Mouse (Mus musculus): Measurements from ENCODE around the gene Ecsit. TPM values are rescaled to one million over a fixed set of nuclear protein-coding genes. Genes with fewer than 3 reads are reported as not detected.

Gene Ecsit
- polyA plus RNA-seq, 1 experiment from 2014 or later: 56.2 TPM

GRCm38 (mm10) chr9:22056303-22056910 is 28.8 kb downstream of the Ecsit start:
- Histone ChIP-seq H3K9ac (ENCODE audit: low read depth, low read length) (no peak overlapping the region), H3K4me1 (replicated peaks; ENCODE audit: insufficient read depth, low read length) (peaks cover 6% of the 10 kb centered on the region; the same call in 1 of the 2 replicates), H3K27me3 (ENCODE audit: insufficient read depth, low read length) (peaks cover 23% of the 10 kb centered on the region), H3K4me2 (ENCODE audit: low read length) (no peak overlapping the region), H3K4me3 (replicated peaks; ENCODE audit: low read depth, low read length) (no peak overlapping the region), H3K27ac (no peak overlapping the region), H3K36me3 (ENCODE audit: insufficient read depth, low read length) (peaks cover 23% of the 10 kb centered on the region), H3K9me3 (replicated peaks; ENCODE audit: low read length) (no peaks in the 10 kb centered on the region)
- ATAC-seq (replicated peaks; ENCODE audit: low FRiP score, low read depth): no peak
- TF ChIP-seq CTCF (IDR thresholded peaks at IDR 0.05; ENCODE audit: low read depth): no peak
- no peak for DNase-seq (ENCODE audit: low spot score)
- 77% methylated on average over 9 of the region's 9 CpGs for WGBS

DNA sequence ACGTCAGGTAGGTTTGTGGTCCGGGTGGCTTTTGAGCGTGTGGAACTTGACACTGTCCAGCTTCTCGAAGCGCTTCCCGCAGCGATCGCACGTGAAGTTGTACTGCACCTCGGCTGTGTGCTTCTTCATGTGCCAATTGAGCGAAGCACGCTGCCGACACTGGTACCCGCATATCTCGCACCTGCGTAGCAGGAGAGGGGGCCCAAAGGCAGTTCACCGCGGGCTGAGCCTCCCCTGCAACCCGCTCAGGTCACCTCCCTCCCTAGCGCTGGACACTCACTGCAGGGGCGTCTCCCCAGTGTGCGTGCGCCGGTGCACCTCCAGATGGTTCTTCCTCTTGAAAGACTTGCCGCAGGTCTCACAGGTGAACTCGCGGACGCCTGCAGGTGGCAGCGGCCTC is 29.5 kb downstream of the Ecsit start:
- no peak for DNase-seq (ENCODE audit: low spot score)
- no peak for TF ChIP-seq CTCF (IDR thresholded peaks at IDR 0.05; ENCODE audit: low read depth)

DNA sequence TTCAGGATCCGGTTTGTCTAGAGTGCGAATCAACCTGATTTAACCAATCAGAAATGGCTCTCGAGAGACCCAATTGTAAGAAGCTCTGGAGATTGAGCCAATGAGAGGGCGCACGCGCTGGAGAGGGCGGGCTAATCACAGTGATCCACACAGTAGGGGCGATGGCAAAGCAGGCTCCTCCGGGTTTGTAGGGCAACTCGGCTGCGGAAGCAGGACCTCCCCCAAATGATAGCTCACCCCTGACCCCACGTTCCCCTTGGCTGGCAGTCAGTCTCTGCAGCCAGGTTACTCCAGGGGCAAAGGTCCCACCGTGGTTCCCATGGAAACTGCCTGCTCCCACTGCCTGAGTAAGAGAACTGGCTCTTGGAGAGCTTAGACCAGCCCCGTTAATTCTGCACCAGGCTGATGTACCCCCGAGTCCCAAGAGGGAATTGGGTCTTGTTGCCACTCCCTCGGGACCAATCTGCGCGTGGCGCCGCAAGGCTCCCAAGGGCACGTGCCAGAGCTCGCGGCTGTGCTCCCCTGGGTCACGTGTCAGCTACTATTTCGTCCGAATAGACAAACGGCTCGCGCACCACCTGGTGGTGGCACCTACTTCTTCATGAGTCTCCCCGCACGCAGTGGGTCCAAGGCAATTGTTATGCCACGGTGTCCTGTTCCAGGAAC is 30.7 kb downstream of the Ecsit start:
- WGBS: 2% methylated on average over 32 of the region's 32 CpGs
- H3K9me3 ChIP-seq (replicated peaks; ENCODE audit: low read length): no peaks in the 10 kb centered on the region
- no peak overlapping the region for H3K4me3 ChIP-seq (replicated peaks; ENCODE audit: low read depth, low read length)
- H3K9ac ChIP-seq (ENCODE audit: low read depth, low read length): no peak overlapping the region
- peaks cover 16% of the 10 kb centered on the region for H3K4me1 ChIP-seq (replicated peaks; ENCODE audit: insufficient read depth, low read length)
- peak; percentile 71 for TF ChIP-seq CTCF (IDR thresholded peaks at IDR 0.05; ENCODE audit: low read depth)
- peak; percentile 82 for DNase-seq (ENCODE audit: low spot score)
- peaks cover 16% of the 10 kb centered on the region; the same call in 1 of the 2 replicates for H3K36me3 ChIP-seq (ENCODE audit: insufficient read depth, low read length)
- H3K27ac ChIP-seq: no peak overlapping the region
- peak; percentile 44 for ATAC-seq (replicated peaks; ENCODE audit: low FRiP score, low read depth)
- H3K27me3 ChIP-seq (ENCODE audit: insufficient read depth, low read length): peaks cover 38% of the 10 kb centered on the region
- H3K4me2 ChIP-seq (ENCODE audit: low read length): peak overlapping the region; percentile 23

More for the DNA sequence above, 29.5 kb downstream of the Ecsit start:
- peaks cover 11% of the 10 kb centered on the region; the same call in 1 of the 2 replicates for H3K4me1 ChIP-seq (replicated peaks; ENCODE audit: insufficient read depth, low read length)
- H3K27ac ChIP-seq: no peak overlapping the region
- no peak overlapping the region for H3K4me2 ChIP-seq (ENCODE audit: low read length)
- peaks cover 19% of the 10 kb centered on the region; the same call in 1 of the 2 replicates for H3K36me3 ChIP-seq (ENCODE audit: insufficient read depth, low read length)
- ATAC-seq (replicated peaks; ENCODE audit: low FRiP score, low read depth): no peak
- WGBS: 36% methylated on average over 29 of the region's 29 CpGs
- no peak overlapping the region for H3K9ac ChIP-seq (ENCODE audit: low read depth, low read length)
- no peaks in the 10 kb centered on the region for H3K9me3 ChIP-seq (replicated peaks; ENCODE audit: low read length)
- H3K27me3 ChIP-seq (ENCODE audit: insufficient read depth, low read length): peaks cover 30% of the 10 kb centered on the region
- H3K4me3 ChIP-seq (replicated peaks; ENCODE audit: low read depth, low read length): no peak overlapping the region

- Histone ChIP-seq H3K27me3 (ENCODE audit: insufficient read depth, low read length) (peaks cover 38% of the 10 kb centered on the region), H3K36me3 (ENCODE audit: insufficient read depth, low read length) (peaks cover 12% of the 10 kb centered on the region; the same call in 1 of the 2 replicates), H3K4me2 (ENCODE audit: low read length) (no peak overlapping the region), H3K9ac (ENCODE audit: low read depth, low read length) (no peak overlapping the region), H3K27ac (no peak overlapping the region), H3K4me1 (replicated peaks; ENCODE audit: insufficient read depth, low read length) (peaks cover 16% of the 10 kb centered on the region), H3K9me3 (replicated peaks; ENCODE audit: low read length) (no peaks in the 10 kb centered on the region), H3K4me3 (replicated peaks; ENCODE audit: low read depth, low read length) (no peak overlapping the region)
- 27% methylated on average over 6 of the region's 7 CpGs for WGBS
- ATAC-seq (replicated peaks; ENCODE audit: low FRiP score, low read depth) (no peak), DNase-seq (ENCODE audit: low spot score) (peak; percentile 45)
- no peak for TF ChIP-seq CTCF (IDR thresholded peaks at IDR 0.05; ENCODE audit: low read depth)
Measured at GRCm38 (mm10) chr9:22053657-22054056, 31.6 kb downstream of the Ecsit start.

- Histone ChIP-seq H3K9me3 (replicated peaks; ENCODE audit: low read length) (no peaks in the 10 kb centered on the region), H3K27ac (no peak within 1 kb of the TSS), H3K36me3 (ENCODE audit: insufficient read depth, low read length) (no peaks in the 10 kb centered on the region), H3K4me2 (ENCODE audit: low read length) (peak within 1 kb of the TSS; percentile 62), H3K27me3 (ENCODE audit: insufficient read depth, low read length) (peaks cover 38% of the 10 kb centered on the region), H3K9ac (ENCODE audit: low read depth, low read length) (no peak within 1 kb of the TSS), H3K4me1 (replicated peaks; ENCODE audit: insufficient read depth, low read length) (peaks cover 16% of the 10 kb centered on the region), H3K4me3 (replicated peaks; ENCODE audit: low read depth, low read length) (peak within 1 kb of the TSS; percentile 21)
- WGBS: 3% methylated on average over 22 of the region's 28 CpGs
- no peak for TF ChIP-seq CTCF (IDR thresholded peaks at IDR 0.05; ENCODE audit: low read depth)
- DNase-seq (ENCODE audit: low spot score) (no peak), ATAC-seq (replicated peaks; ENCODE audit: low FRiP score, low read depth) (no peak)
Measured at GRCm38 (mm10) chr9:22051958-22052254, 33.3 kb downstream of the Ecsit start, which contains the start of gene Elavl3. Elavl3 (minus strand) TSS chr9:22052023.

- WGBS: 1% methylated on average over 64 of the region's 67 CpGs
- Histone ChIP-seq H3K27me3 (ENCODE audit: insufficient read depth, low read length) (peaks cover 38% of the 10 kb centered on the region), H3K9ac (ENCODE audit: low read depth, low read length) (no peak overlapping the region), H3K4me2 (ENCODE audit: low read length) (peak overlapping the region; percentile 62), H3K9me3 (replicated peaks; ENCODE audit: low read length) (no peaks in the 10 kb centered on the region), H3K36me3 (ENCODE audit: insufficient read depth, low read length) (no peaks in the 10 kb centered on the region), H3K4me3 (replicated peaks; ENCODE audit: low read depth, low read length) (peak overlapping the region; percentile 21), H3K4me1 (replicated peaks; ENCODE audit: insufficient read depth, low read length) (peaks cover 16% of the 10 kb centered on the region), H3K27ac (no peak overlapping the region)
- ATAC-seq (replicated peaks; ENCODE audit: low FRiP score, low read depth) (no peak), DNase-seq (ENCODE audit: low spot score) (no peak)
- TF ChIP-seq CTCF (IDR thresholded peaks at IDR 0.05; ENCODE audit: low read depth): no peak
Measured at GRCm38 (mm10) chr9:22051161-22051957, 33.9 kb downstream of the Ecsit start.
